Mouse (Mus musculus) induced T-regulatory cell, adult 2 months (primary cell): ENCODE measurements around the gene Gm49325.

Experiments
- DNase-seq: peaks from one replicate; pipeline ENCODE4 v3.0.0-alpha.2; 2012; ENCODE audit warnings: low read depth

The Gm49325 gene

GRCm38 (mm10) chr10:77605908-77606826 is at the start of gene Gm49325, which contains the start of gene Sumo3:
TSS of gene Gm49325 (plus strand) at chr10:77606197.
TSS of gene Sumo3 (plus strand) at chr10:77606097.
- peak; percentile 97 for DNase-seq

- DNase-seq = peak; percentile 56
Observed at GRCm38 (mm10) chr10:77556631-77557030, 49.4 kb upstream of the Gm49325 start.

GRCm38 (mm10) chr10:77557641-77558040 is 48.4 kb upstream of the Gm49325 start:
- DNase-seq = peak; percentile 45

GRCm38 (mm10) chr10:77560090-77560489 is 45.9 kb upstream of the Gm49325 start:
- DNase-seq = no peak

- DNase-seq = no peak
Observed at GRCm38 (mm10) chr10:77560830-77561229, 45.2 kb upstream of the Gm49325 start.

- peak; percentile 44 for DNase-seq
Observed at GRCm38 (mm10) chr10:77561508-77561907, 44.5 kb upstream of the Gm49325 start.

GRCm38 (mm10) chr10:77565005-77565404 is 41.0 kb upstream of the Gm49325 start:
- DNase-seq = no peak

- peak; percentile 88 for DNase-seq
Observed at GRCm38 (mm10) chr10:77566651-77567050, 39.3 kb upstream of the Gm49325 start.

- DNase-seq = no peak
Observed at GRCm38 (mm10) chr10:77569481-77569880, 36.5 kb upstream of the Gm49325 start.

GRCm38 (mm10) chr10:77569973-77570658 is 35.9 kb upstream of the Gm49325 start:
- no peak for DNase-seq

- DNase-seq = peak; percentile 46
Observed at GRCm38 (mm10) chr10:77572225-77572624, 33.8 kb upstream of the Gm49325 start.

GRCm38 (mm10) chr10:77573162-77573561 is 32.8 kb upstream of the Gm49325 start:
- DNase-seq = no peak

- no peak for DNase-seq
Observed at GRCm38 (mm10) chr10:77580027-77580920, 25.7 kb upstream of the Gm49325 start.

GRCm38 (mm10) chr10:77581023-77581407 is 25.0 kb upstream of the Gm49325 start:
- no peak for DNase-seq

GRCm38 (mm10) chr10:77581408-77582284 is 24.4 kb upstream of the Gm49325 start, which contains the start of gene Pttg1ip:
TSS of gene Pttg1ip (plus strand) at chr10:77581720.
- peak; percentile 98 for DNase-seq

GRCm38 (mm10) chr10:77582285-77582618 is 23.7 kb upstream of the Gm49325 start:
- DNase-seq = no peak

- peak; percentile 50 for DNase-seq
Observed at GRCm38 (mm10) chr10:77583795-77584422, 22.1 kb upstream of the Gm49325 start.

- no peak for DNase-seq
Observed at GRCm38 (mm10) chr10:77586637-77587036, 19.4 kb upstream of the Gm49325 start.

GRCm38 (mm10) chr10:77587091-77587775 is 18.8 kb upstream of the Gm49325 start:
- DNase-seq = no peak

- no peak for DNase-seq
Observed at GRCm38 (mm10) chr10:77588036-77588435, 18.0 kb upstream of the Gm49325 start.
